Mouse (Mus musculus) bone marrow macrophage, adult 2 months (primary cell): ENCODE results near the gene B4galnt2.

ENCODE experiments used
- CTCF ChIP-seq: IDR thresholded peaks from 2 replicates; pipeline ENCODE4 v1.5.1; 2012; ENCODE audit warnings: low read depth, mild to moderate bottlenecking, low read length, moderate library complexity
- POLR2A ChIP-seq: IDR thresholded peaks from 2 replicates; pipeline ENCODE4 v1.6.1; 2012; ENCODE audit warnings: mild to moderate bottlenecking, low read depth, low read length, borderline replicate concordance

DNA sequence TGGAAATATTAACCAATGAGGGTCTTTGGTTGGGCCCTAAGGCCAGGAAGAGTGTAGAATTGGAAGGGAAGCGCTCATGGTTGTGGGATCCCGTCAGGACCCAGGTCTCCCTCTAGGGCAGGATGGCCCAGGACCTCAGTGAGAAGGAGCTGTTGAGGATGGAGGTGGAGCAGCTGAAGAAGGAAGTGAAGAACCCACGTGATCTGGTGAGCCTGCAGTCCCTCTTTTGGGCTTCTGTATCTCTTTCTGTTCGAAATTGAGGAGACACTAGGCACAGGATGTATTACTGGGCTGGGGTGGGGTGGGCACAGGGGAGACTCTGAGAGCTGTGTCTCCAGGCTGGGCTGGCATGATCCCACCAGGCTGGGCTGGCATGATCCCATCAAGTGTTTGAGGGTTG is 69.8 kb downstream of the B4galnt2 start:
- no peak for TF ChIP-seq CTCF
- no peak for TF ChIP-seq POLR2A
